Mouse (Mus musculus) common myeloid progenitor, adult 5-6 weeks (primary cell): Measurements from ENCODE around the gene Brd7. TPM values are rescaled to one million over a fixed set of nuclear protein-coding genes. Genes with fewer than 3 reads are reported as not detected.

Experiments
- ATAC-seq: replicated peaks from 2 replicates; pipeline ENCODE4 v1.8.0; 2016; ENCODE audit warnings: low read depth, mild to moderate bottlenecking, moderate TSS enrichment, inconsistent platforms; ENCODE audit not compliant: poor library complexity, severe bottlenecking
- total RNA-seq: library from RNA; stranded (forward); fragments of 200-1000, 187-1606 nt; gene quantifications from 2 replicates; pipeline ENCODE4 v1.2.3, GENCODE M21; 2017

Gene Brd7
- total RNA-seq, 1 experiment from 2014 or later, result 88.8 TPM

DNA sequence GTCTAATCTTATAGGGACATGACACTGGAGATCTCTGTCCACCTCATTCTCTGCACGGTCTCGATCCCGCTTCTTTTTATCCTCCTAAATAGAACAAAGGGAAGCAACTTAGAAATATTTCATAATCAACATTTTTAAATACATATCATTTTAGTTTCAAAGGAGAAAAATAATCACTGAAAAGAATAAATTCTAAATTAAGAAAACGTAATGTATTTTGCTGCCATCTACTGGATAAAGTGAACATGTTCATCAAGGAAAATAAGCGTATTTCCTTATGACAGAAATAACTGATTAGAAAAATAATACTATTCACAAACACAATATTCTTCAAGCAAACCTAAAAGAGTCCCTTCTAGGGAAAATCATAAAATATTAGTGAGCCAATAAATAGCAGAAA, 4.0 kb downstream of the Brd7 start:
- ATAC-seq, result no peak

DNA sequence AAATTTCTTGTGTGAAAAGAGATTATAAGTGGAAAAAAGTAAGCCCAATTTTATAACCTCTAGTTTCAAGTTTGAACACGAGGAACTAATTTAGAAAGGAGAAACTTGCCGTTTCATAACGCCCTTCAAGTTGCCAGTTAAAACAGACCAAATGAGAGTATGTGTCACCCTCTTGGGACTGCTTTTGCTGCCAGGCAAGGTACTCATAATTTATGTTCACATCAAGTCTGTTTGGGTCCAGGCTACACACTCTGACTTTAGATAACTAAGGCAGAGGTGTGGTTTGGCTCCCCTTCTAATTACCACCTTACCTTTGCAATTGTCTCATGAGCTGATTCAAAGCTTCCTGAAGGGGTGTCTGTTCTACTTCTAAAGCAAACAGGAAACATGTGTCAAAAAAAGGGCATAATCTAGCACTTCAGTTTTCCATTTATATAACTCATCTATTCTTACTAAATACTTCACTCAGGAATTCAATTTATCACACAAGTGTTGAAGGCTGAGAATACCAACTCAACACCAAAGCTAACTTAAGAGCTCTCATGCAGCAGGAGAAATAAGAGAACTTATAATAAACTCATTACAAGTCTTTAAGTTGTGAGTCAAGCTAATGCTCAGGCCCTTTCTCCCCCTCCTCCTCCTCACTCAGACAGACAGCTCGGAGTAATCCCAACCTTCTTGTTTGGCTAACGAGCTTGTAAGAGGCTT, 4.6 kb downstream of the Brd7 start:
- no peak for ATAC-seq

- no peak for ATAC-seq
These were observed 12.9 kb downstream of the Brd7 start for GRCm38 (mm10) chr8:88349046-88349445.

- ATAC-seq, result no peak
These were observed 20.0 kb downstream of the Brd7 start for GRCm38 (mm10) chr8:88342026-88342425.

- no peak for ATAC-seq
These were observed 21.9 kb downstream of the Brd7 start for GRCm38 (mm10) chr8:88339887-88340695.

GRCm38 (mm10) chr8:88339221-88339620, 22.8 kb downstream of the Brd7 start:
- ATAC-seq, result no peak

GRCm38 (mm10) chr8:88334975-88335374, 27.0 kb downstream of the Brd7 start:
- no peak for ATAC-seq

- ATAC-seq, result no peak
These were observed 27.6 kb downstream of the Brd7 start for GRCm38 (mm10) chr8:88334384-88334783.

GRCm38 (mm10) chr8:88330816-88331215, 31.2 kb downstream of the Brd7 start:
- ATAC-seq, result no peak

GRCm38 (mm10) chr8:88328689-88329088, 33.3 kb downstream of the Brd7 start:
- no peak for ATAC-seq

- ATAC-seq, result no peak
These were observed 35.7 kb downstream of the Brd7 start for GRCm38 (mm10) chr8:88326328-88326727.

GRCm38 (mm10) chr8:88325795-88326194, 36.2 kb downstream of the Brd7 start:
- no peak for ATAC-seq

- ATAC-seq, result no peak
These were observed 36.7 kb downstream of the Brd7 start for GRCm38 (mm10) chr8:88325251-88325650.

DNA sequence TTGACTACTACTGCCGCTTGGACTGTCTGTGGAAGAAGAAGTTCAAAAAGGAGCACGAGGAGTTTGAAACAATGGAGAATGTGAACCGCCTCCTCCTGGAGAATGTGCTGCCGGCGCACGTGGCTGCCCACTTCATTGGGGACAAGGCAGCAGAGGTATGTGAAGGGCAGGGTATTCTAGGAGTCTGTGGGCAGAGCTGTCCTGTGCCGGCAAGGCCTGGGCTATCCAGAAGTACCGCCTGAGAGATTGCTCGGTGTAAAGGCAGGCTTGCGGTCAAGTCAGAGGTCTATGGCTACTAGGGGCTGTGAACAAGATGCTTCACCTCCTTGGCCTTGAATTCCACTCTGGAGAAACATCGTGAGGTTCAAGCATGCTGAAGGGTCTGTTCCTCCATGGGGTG, 37.2 kb downstream of the Brd7 start:
- ATAC-seq, result no peak

DNA sequence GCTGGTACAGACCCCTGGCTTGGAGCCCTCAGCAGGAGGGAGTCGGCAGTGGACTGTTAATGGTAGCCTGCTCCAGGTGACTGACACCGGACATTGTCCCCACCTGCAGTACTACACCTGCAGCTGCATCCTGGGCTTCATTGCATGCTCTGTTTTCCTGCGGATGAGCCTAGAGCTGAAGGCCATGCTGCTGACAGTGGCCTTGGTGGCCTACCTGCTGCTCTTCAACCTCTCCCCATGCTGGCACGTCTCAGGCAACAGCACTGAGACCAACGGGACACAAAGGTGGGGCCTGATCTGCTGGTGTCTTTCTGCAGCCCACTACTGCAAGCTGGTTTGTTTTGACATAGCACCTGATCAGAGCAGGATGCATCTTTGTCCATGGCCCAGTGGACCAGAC, 38.5 kb downstream of the Brd7 start:
- no peak for ATAC-seq

DNA sequence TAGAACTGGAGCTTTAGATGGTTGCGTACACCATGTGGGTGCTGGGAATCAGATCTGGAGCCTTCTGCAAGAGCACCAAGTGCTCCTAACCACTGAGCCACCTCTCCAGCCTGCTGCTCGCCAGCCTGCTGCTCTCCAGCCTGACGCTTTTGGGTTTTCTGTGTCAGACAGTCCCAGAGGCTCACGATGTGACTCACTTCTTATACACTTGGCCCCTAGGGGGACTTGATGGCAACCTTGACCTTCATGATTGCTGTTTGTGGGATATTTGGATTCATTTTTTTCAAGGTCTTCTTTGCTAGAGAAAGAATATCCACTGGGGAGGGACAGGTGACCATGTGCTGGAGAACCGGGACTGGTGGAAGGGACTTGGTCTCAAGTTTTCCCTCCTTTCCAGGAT, 40.6 kb downstream of the Brd7 start:
- ATAC-seq, result no peak

DNA sequence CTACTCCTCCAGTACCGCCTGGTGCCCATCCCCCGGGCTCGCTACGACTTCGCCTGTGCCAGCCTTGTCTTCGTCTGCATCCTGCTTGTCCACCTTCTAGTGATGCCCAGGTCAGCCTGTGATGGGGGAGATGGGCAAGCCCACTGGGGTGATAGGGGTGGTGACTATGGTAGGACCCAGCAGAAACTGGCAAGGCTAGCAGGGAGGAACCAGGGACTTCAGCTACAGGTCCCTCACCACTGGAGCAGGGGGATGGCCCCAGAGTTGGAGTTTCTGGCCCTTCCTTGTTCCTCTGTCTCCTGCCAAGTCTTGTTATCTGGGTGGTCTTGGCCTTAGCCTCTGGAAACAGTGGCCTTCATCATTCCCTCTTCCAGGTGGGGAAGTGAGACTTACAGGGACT, 41.9 kb downstream of the Brd7 start:
- no peak for ATAC-seq

GRCm38 (mm10) chr8:88318151-88318550, 43.8 kb downstream of the Brd7 start:
- ATAC-seq, result no peak

DNA sequence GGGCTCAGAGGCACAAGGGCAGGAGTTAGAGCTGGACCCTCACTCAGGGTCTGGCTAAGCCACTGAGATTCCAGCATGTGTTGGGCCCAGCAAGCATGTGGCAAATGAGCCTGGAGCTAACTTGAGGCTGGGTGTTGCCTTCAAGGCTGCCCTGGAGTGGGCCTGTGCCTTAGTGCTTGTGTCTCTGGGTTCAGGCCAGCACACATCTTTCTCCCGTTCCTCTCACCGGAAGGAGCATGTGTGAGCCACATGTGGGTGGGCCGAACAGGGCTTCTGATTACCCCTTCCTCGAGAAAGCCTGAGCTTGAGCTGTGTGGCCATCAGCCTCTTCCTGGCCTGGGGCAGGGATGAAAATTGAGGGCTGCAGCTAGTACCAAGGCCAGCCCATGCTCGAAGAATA, 44.7 kb downstream of the Brd7 start:
- ATAC-seq, result no peak

DNA sequence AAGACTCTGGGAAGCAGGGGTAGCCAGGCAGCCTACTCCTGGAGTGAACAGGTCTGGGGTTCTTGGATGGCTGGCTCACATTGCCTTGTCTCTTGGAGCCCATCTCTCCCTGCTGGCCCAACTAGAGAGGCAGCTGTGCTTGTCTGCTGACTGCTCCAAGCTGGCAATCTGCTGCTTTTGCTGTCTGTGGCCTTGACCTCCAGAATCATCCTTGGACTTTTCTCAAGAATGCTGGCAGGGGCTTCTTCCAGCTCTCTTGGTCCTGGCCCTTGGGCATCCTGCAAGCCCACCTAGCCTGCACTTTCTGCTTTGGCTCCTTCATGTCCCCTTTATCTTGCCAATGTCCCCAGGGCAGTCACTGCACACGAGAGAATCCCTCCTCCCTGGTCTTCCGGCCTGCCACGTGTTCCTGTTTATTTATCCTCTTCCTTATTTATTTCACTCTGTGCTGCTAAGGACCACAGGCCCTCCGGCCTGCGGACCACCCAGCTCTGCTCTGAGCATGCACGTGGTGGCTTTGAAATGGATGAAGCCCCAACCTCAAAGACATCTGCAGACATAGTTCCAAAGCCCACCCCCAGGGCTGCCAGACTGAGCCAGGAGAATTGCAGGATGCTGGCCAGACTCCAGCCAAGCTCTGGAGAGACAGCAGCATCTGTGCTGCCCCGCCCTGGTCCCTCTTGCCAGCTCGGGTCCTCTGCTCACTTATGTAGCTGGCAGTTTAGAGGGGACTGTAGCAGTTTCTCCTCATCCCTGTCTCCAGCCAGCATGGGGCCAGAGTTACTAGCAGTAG, 45.7 kb downstream of the Brd7 start:
- ATAC-seq, result no peak

DNA sequence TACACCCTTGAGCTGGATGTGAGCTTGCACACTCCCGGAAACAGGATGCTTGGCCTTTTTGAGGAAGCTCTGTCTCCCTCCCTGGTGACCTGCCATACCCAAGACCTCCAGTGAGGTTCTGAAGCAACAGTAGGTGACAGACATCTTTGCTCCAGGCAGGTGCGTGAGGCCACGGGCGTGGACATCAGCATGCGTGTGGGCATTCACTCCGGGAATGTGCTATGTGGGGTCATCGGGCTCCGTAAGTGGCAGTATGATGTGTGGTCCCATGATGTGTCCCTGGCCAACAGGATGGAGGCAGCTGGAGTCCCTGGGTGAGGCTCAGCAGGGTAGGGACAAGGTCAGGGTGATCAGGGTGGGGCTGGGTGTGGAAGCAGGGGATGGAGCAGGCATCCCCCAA, 46.7 kb downstream of the Brd7 start:
- ATAC-seq, result no peak
